Mouse (Mus musculus): ENCODE measurements around the gene Gm38392. TPM values are rescaled to one million over a fixed set of nuclear protein-coding genes. Genes with fewer than 3 reads are reported as not detected.

Gm38392 gene
- polyA plus RNA-seq, 2 experiments = 5.4 TPM; not detected in 1

DNA sequence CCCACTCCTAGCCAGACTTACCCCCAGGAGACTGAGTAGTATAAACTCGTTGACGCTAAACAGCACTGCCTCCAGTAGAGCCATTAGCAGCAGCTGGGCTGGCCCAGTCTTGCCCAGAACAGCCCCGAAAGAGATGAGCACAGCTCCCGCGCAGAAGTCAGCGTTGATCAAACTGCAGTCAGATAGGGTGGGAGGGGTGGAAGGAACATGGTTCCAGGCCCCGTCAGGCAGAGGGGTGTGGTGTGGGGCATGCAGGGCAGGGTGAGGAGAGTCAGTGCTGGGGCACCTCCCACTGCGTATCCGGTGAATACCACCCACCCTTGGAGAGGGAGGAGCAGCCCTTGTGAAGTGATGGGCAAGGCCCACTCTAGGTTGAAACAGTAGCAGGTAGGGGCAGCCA is 39.3 kb downstream of the Gm38392 start:
- H3K27ac ChIP-seq (replicated peaks; ENCODE audit: low read depth, low read length) = no peak overlapping the region
- no peak for ATAC-seq (ENCODE audit: low FRiP score, low read depth)
- TF ChIP-seq POLR2A (IDR thresholded peaks at IDR 0.05; ENCODE audit: borderline replicate concordance, extremely low read depth, insufficient read depth, insufficient read length) = no peak

GRCm38 (mm10) chr3:88245811-88246210 is 41.2 kb downstream of the Gm38392 start:
- TF ChIP-seq POLR2A (IDR thresholded peaks at IDR 0.05; ENCODE audit: borderline replicate concordance, extremely low read depth, insufficient read depth, insufficient read length) = no peak
- 18% methylated on average over 13 of the region's 13 CpGs for WGBS
- Histone ChIP-seq H3K9ac (ENCODE audit: low read depth, low read length, severe bottlenecking) (no peak overlapping the region), H3K4me2 (replicated peaks; ENCODE audit: low read depth, low read length, severe bottlenecking) (no peak overlapping the region), H3K27ac (replicated peaks; ENCODE audit: low read depth, low read length) (no peak overlapping the region), H3K36me3 (ENCODE audit: control insufficient read depth, insufficient read depth, low read length) (no peaks in the 10 kb centered on the region), H3K4me3 (replicated peaks; ENCODE audit: low read length) (no peak overlapping the region), H3K9me3 (ENCODE audit: control insufficient read depth, low read length) (no peaks in the 10 kb centered on the region), H3K27me3 (ENCODE audit: control insufficient read depth, insufficient read depth, low read length) (peaks cover 22% of the 10 kb centered on the region), H3K4me1 (ENCODE audit: control insufficient read depth, insufficient read depth, low read length) (no peaks in the 10 kb centered on the region)
- ATAC-seq (ENCODE audit: low FRiP score, low read depth) (no peak), DNase-seq (ENCODE audit: low spot score) (peak; percentile 61)

More for the DNA sequence above, 39.3 kb downstream of the Gm38392 start:
- H3K4me2 ChIP-seq (replicated peaks; ENCODE audit: low read depth, low read length, severe bottlenecking) = no peak overlapping the region
- H3K36me3 ChIP-seq (ENCODE audit: control insufficient read depth, insufficient read depth, low read length) = no peaks in the 10 kb centered on the region
- no peak overlapping the region for H3K4me3 ChIP-seq (replicated peaks; ENCODE audit: low read length)
- no peaks in the 10 kb centered on the region for H3K4me1 ChIP-seq (ENCODE audit: control insufficient read depth, insufficient read depth, low read length)
- H3K27me3 ChIP-seq (ENCODE audit: control insufficient read depth, insufficient read depth, low read length) = peaks cover 4% of the 10 kb centered on the region; the same call in 1 of the 2 replicates
- no peak for DNase-seq (ENCODE audit: low spot score)
- WGBS = 46% methylated on average over 9 of the region's 9 CpGs
- H3K9me3 ChIP-seq (ENCODE audit: control insufficient read depth, low read length) = no peaks in the 10 kb centered on the region
- H3K9ac ChIP-seq (ENCODE audit: low read depth, low read length, severe bottlenecking) = no peak overlapping the region

DNA sequence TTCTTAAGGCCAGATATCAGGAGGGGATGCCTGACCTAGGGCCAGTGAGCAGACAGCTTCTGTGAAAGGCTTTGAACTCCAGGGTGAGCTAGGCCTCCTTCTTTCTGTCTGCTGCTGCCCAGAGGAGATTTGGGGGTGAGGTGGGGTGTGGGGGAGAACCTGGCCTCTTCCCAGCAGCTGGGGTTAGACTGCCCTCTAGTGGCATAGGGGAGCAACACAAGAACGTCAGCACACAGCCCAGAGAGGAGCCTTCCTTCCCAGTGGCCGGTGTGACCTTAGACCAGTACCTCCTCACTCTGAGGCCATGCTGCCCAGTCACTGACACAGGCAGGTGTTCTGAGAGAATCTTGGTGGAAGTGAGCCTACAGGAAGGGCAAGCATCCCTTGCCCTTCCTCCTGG is 42.9 kb downstream of the Gm38392 start:
- no peak overlapping the region for H3K27ac ChIP-seq (replicated peaks; ENCODE audit: low read depth, low read length)
- H3K9ac ChIP-seq (ENCODE audit: low read depth, low read length, severe bottlenecking) = no peak overlapping the region
- no peaks in the 10 kb centered on the region for H3K4me1 ChIP-seq (ENCODE audit: control insufficient read depth, insufficient read depth, low read length)
- DNase-seq (ENCODE audit: low spot score) = no peak
- no peaks in the 10 kb centered on the region for H3K9me3 ChIP-seq (ENCODE audit: control insufficient read depth, low read length)
- 6% methylated on average over 2 of the region's 2 CpGs for WGBS
- H3K27me3 ChIP-seq (ENCODE audit: control insufficient read depth, insufficient read depth, low read length) = peaks cover 39% of the 10 kb centered on the region
- H3K36me3 ChIP-seq (ENCODE audit: control insufficient read depth, insufficient read depth, low read length) = no peaks in the 10 kb centered on the region
- no peak for TF ChIP-seq POLR2A (IDR thresholded peaks at IDR 0.05; ENCODE audit: borderline replicate concordance, extremely low read depth, insufficient read depth, insufficient read length)
- H3K4me2 ChIP-seq (replicated peaks; ENCODE audit: low read depth, low read length, severe bottlenecking) = no peak overlapping the region
- no peak for ATAC-seq (ENCODE audit: low FRiP score, low read depth)
- H3K4me3 ChIP-seq (replicated peaks; ENCODE audit: low read length) = no peak overlapping the region

- ATAC-seq (ENCODE audit: low FRiP score, low read depth) (no peak), DNase-seq (ENCODE audit: low spot score) (peak; percentile 52)
- no peak overlapping the region for H3K9ac ChIP-seq (ENCODE audit: low read depth, low read length, severe bottlenecking)
- no peak overlapping the region for H3K4me3 ChIP-seq (replicated peaks; ENCODE audit: low read length)
- WGBS = 3% methylated on average over 13 of the region's 13 CpGs
- H3K4me1 ChIP-seq (ENCODE audit: control insufficient read depth, insufficient read depth, low read length) = no peaks in the 10 kb centered on the region
- peaks cover 51% of the 10 kb centered on the region for H3K27me3 ChIP-seq (ENCODE audit: control insufficient read depth, insufficient read depth, low read length)
- no peaks in the 10 kb centered on the region for H3K9me3 ChIP-seq (ENCODE audit: control insufficient read depth, low read length)
- no peaks in the 10 kb centered on the region for H3K36me3 ChIP-seq (ENCODE audit: control insufficient read depth, insufficient read depth, low read length)
- no peak for TF ChIP-seq POLR2A (IDR thresholded peaks at IDR 0.05; ENCODE audit: borderline replicate concordance, extremely low read depth, insufficient read depth, insufficient read length)
- no peak overlapping the region for H3K4me2 ChIP-seq (replicated peaks; ENCODE audit: low read depth, low read length, severe bottlenecking)
- no peak overlapping the region for H3K27ac ChIP-seq (replicated peaks; ENCODE audit: low read depth, low read length)
Measured at GRCm38 (mm10) chr3:88242531-88242930, 44.5 kb downstream of the Gm38392 start.

GRCm38 (mm10) chr3:88241045-88241786 is 45.8 kb downstream of the Gm38392 start:
- H3K4me1 ChIP-seq (ENCODE audit: control insufficient read depth, insufficient read depth, low read length) = no peaks in the 10 kb centered on the region
- DNase-seq (ENCODE audit: low spot score) (no peak), ATAC-seq (ENCODE audit: low FRiP score, low read depth) (no peak)
- 3% methylated on average over 45 of the region's 48 CpGs for WGBS
- peak overlapping the region; percentile 18; the same call in 1 of the 2 replicates for H3K4me3 ChIP-seq (replicated peaks; ENCODE audit: low read length)
- no peaks in the 10 kb centered on the region for H3K36me3 ChIP-seq (ENCODE audit: control insufficient read depth, insufficient read depth, low read length)
- peak overlapping the region; percentile 37 for H3K4me2 ChIP-seq (replicated peaks; ENCODE audit: low read depth, low read length, severe bottlenecking)
- H3K27me3 ChIP-seq (ENCODE audit: control insufficient read depth, insufficient read depth, low read length) = peaks cover 56% of the 10 kb centered on the region
- no peak overlapping the region for H3K27ac ChIP-seq (replicated peaks; ENCODE audit: low read depth, low read length)
- no peak for TF ChIP-seq POLR2A (IDR thresholded peaks at IDR 0.05; ENCODE audit: borderline replicate concordance, extremely low read depth, insufficient read depth, insufficient read length)
- H3K9me3 ChIP-seq (ENCODE audit: control insufficient read depth, low read length) = no peaks in the 10 kb centered on the region
- H3K9ac ChIP-seq (ENCODE audit: low read depth, low read length, severe bottlenecking) = peak overlapping the region; percentile 52

Measured in limb, embryonic 14.5 days (tissue).